Mouse (Mus musculus) thymus, postnatal 4 days (tissue): ENCODE results near the gene Abhd14b.

Experiments used
- DNase-seq: peaks from one replicate; pipeline ENCODE4 v3.0.0; 2021

Abhd14b gene

GRCm38 (mm10) chr9:106429221-106430014, 17.8 kb upstream of the Abhd14b start, which contains the start of gene Rpl29:
Rpl29 (plus strand) TSS chr9:106429454.
- DNase-seq, result peak; percentile 97

- no peak for DNase-seq
Measured at GRCm38 (mm10) chr9:106430015-106430264, 17.3 kb upstream of the Abhd14b start.

- DNase-seq, result no peak
Measured at GRCm38 (mm10) chr9:106433389-106433788, 13.9 kb upstream of the Abhd14b start.

GRCm38 (mm10) chr9:106436566-106436965, 10.7 kb upstream of the Abhd14b start:
- DNase-seq, result no peak

GRCm38 (mm10) chr9:106442680-106443079, 4.6 kb upstream of the Abhd14b start:
- DNase-seq, result no peak

- no peak for DNase-seq
Measured at GRCm38 (mm10) chr9:106444836-106445235, 2.4 kb upstream of the Abhd14b start.

- DNase-seq, result no peak
Measured at GRCm38 (mm10) chr9:106447951-106448350, 692 bp downstream of the Abhd14b start.

- peak; percentile 80 for DNase-seq
Measured at GRCm38 (mm10) chr9:106448498-106449031, 1.3 kb downstream of the Abhd14b start.

GRCm38 (mm10) chr9:106449947-106450346, 2.7 kb downstream of the Abhd14b start:
- no peak for DNase-seq

GRCm38 (mm10) chr9:106450661-106451060, 3.4 kb downstream of the Abhd14b start:
- no peak for DNase-seq

GRCm38 (mm10) chr9:106451298-106451697, 4.0 kb downstream of the Abhd14b start:
- no peak for DNase-seq

- no peak for DNase-seq
Measured at GRCm38 (mm10) chr9:106451899-106452298, 4.6 kb downstream of the Abhd14b start.

GRCm38 (mm10) chr9:106452351-106452750, 5.1 kb downstream of the Abhd14b start:
- DNase-seq, result no peak

- no peak for DNase-seq
Measured at GRCm38 (mm10) chr9:106452821-106453220, 5.6 kb downstream of the Abhd14b start.

GRCm38 (mm10) chr9:106453271-106454070, 6.2 kb downstream of the Abhd14b start, which contains the start of gene Pcbp4:
Pcbp4 (plus strand) TSS chr9:106453291.
- peak; percentile 61 for DNase-seq

GRCm38 (mm10) chr9:106454071-106454761, 7.0 kb downstream of the Abhd14b start:
- no peak for DNase-seq

GRCm38 (mm10) chr9:106454888-106455681, 7.8 kb downstream of the Abhd14b start:
- DNase-seq, result no peak

- no peak for DNase-seq
Measured at GRCm38 (mm10) chr9:106456325-106457162, 9.3 kb downstream of the Abhd14b start.

GRCm38 (mm10) chr9:106457163-106457559, 9.9 kb downstream of the Abhd14b start:
- DNase-seq, result no peak

- no peak for DNase-seq
Measured at GRCm38 (mm10) chr9:106457920-106458319, 10.7 kb downstream of the Abhd14b start.

- no peak for DNase-seq
Measured at GRCm38 (mm10) chr9:106459946-106460345, 12.7 kb downstream of the Abhd14b start.
